Mouse (Mus musculus) thymus, postnatal 4 days (tissue): Measurements from ENCODE around the gene Scube2.
A peak's percentile ranks its signal among the peaks of the same experiment; 100 is the strongest.

Source experiments
- DNase-seq: peaks from one replicate; pipeline ENCODE4 v3.0.0; 2021

Gene Scube2

DNA sequence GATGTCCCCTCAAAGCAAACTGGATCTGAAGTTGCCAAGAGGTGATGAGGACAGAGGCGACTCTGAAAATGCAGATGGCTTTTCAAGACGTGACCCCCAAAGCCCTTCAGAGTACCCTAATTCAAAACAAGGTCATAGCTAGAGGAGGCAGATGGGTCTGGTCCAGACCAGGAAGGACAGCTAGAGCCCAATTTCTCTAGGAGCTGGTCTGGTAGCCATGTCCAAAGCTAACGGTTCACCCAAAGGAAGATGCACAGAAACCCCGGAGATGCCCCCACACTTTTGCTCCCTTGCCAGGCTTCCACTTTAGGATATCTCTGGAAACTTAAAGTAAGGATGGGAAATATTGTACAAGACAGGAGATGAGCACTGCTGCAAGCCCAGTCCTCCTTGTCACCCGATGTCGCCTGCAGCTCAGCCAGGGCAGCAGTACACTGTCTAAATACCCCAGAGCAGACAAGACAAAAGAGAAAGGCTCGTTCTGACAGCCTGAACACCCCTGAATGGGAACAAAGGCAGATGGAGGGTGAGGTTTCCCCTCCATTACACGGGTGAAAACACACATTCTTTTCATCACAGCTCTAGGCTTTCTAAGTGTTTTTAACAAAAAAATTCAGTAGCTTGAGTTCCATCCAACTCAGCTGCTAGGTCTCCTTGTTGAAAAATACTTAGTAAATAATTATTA lies 15.6 kb downstream of the Scube2 start:
- DNase-seq, result no peak

DNA sequence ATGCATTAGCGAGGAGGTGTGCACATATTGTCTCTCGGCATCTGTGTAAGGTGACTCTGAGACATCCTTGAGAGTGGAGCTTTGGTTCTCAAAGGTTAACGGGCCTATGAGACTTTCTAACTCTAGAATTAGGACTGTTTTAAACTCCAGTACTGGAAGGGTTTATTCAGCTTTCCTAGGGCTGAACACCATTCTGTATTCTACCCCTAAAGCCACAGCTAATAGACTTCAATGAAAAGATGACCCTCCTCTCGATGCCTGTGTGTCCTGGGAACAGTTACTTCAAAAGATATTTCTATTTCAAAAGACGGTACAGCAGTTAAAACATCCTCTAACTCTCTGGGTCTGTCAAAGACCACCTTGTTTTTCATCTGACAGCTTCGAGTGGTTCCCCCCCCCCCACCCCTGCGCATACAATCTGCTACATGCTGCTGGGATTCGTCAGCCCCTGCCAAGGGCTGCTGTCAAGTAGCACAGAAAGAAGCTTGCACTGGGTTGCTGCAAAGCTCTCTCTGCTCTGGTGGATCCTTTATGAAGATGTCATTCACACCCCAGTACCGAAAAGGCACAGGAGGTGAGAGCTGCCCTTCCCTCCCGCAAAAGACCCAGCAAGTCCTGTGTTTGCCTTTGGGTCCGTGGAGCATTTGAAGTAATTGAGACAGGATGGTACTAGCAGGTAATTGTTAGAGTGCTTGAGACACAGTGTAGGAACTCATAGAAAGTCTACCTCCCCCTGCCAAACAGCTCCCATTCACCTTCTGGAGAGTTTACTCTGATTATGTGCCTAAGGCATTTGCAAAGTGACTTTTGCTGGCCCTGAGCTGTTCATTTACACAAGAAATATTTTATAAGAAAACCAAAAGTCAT lies 16.4 kb downstream of the Scube2 start:
- DNase-seq, result no peak

DNA sequence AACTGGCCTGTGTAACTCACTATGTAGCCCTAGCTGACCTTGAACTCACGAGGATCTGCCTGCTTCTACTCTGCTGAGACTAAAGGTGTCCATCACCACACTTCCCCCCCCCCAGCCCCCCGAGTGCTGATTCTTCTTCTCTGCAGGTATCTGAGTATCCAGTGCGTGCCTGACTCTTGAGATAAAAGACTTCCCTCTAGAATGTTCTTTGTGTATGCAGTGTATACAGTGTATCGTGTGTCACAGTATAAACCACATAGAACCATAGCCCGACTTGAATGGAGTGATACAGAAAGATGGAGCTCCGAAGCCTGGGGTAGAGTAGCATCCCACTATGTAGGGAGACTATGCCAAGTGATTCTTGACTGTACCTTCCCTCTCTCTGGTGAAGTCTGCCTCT lies 21.4 kb downstream of the Scube2 start:
- DNase-seq, result no peak

DNA sequence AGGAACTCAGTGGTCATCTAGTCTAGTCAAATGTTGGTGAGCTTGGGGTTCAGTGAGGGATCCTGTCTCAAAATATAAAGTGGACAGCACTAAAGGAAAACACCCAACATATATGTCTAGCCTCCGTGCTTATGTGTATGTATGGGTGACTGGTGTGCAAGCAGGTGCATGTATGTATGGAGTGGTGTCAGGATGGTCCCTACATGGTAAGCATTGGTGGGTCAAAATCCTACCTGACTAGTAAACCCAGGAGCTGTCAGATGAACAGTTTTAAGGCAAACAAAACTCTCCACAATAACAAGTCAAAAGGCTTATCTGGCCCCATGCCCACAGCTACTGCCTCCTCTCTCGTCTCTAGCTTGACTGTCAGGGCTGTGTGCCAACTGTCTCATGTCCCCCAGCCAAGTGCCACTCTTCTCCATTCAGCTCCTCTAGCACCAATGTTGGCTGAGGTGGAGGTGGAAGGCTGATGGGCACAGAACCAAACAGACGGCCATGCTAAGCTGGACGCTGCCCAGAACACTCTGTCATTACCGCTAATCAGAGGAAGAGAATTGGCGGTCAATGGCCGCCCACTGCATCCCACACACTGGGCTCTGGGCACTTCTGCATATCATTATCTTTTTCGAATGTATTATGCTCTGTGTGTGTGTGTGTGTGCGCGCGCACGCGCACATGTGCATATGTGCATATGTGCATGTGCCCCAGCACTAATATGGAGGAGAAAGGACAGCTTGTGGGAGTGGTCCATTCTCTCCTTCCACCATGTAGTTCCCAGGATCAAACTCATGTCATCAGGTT lies 23.7 kb downstream of the Scube2 start:
- DNase-seq, result no peak

DNA sequence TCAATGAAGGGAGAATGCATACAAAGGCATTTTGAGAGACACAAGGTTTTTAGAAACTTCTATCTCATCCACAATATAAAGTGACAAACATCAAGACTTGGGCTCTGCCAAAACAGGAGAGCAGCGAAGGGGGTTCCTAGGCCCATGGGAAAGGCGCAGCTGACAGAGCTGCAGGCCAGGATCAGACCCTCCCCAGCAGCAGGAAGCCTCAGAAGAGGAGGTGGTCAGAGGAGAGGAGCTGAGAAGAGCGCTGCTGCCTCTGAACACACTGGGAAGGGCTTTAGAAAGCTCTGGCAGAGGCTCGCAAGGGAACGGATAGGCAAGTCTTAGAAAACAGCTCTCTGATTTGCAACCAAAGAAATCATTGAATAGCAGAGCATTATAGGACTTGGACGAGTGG lies 24.4 kb downstream of the Scube2 start:
- no peak for DNase-seq

DNA sequence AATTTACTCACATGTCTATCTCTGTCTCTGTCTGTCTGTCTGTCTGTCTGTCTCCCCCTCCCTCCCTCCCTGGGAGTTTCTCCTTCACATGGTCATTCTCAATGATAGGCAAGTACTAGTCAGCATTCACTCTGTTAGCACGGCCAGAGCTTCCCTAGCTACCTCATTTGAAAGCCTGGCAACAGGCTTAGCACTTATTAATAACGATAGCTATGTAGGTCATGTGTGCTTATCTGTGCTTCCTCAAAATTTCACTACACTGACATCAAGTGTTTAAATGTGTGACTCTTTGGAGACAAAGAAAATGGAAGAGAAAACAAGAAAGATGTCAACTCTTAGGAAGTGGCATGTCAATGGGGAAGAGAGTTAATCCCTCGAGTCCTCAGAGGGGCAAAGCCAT lies 26.9 kb downstream of the Scube2 start:
- no peak for DNase-seq

DNA sequence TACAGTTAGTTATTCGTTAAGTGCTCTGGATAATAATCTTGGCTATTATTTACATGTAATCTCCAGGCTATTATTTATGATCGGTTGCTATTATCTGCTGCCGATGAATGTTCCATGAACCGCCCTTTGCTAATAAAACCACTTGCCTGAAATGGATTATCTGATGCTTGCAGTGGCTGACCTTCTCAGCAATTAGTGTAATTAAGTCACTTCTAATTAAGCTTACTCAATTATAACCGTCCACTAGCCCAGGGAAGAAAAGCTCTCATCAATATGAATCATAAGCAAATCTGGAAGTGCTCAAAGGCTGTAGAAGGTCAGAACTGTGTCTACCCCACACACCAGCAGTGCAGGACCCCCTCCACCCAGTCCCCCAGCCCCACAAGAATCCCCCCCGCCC lies 27.8 kb downstream of the Scube2 start:
- DNase-seq, result no peak

DNA sequence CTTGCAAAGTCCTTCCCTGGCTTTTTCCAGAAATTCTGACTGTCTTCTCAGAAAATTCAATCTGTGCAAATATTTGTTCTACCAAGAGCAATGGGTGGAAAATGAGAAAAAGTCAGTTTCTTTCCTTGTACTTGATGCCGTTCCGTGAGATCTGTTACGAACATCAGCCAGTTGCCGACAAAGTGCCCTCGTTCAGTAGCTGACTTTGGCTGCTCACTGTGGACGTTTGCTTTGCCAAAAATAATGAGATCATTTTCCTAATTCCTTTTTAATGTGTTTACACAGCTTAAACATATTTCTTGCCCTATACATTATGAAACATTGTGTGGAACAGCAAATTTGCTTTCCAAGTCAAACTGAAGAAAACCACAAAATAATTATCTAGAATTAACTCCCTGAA lies 30.6 kb downstream of the Scube2 start:
- DNase-seq, result no peak

DNA sequence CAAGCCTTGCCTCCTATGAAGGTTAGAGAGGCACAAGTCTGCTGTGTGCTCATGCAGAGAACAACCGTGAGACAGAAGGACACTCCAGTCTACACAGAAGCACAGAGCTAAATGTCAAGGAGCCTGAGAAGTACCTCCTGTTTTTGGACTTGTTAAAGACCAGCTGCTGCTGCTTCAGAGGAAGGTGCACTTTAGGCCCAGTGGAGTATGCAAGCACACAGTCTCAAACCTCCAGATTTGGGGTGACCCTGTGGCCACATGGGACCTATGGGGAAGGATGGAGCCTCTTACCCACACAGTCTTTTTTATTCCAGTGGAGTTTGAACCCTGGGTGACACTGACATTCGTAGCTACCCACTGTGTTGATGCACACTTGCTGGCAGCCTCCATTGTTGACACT lies 34.1 kb downstream of the Scube2 start:
- no peak for DNase-seq

DNA sequence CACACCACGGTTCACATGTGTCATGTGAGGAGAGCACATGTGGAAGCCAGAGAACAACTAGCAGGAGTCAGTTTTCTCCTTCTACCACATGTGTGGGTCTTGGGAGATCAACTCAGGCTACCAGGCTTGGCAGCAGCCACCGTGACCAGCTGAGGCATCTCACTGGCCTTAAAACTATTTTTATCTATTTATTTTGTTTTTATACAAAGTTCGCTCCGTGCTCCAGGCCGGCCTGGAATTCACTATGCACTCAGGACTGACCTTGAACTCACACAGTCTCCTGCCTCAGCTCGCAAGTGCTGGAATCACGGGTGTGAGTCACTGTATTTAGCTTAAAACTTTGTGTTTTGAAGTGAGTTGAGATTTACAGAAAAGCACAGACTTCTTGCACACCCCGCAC lies 38.6 kb downstream of the Scube2 start:
- DNase-seq, result no peak

DNA sequence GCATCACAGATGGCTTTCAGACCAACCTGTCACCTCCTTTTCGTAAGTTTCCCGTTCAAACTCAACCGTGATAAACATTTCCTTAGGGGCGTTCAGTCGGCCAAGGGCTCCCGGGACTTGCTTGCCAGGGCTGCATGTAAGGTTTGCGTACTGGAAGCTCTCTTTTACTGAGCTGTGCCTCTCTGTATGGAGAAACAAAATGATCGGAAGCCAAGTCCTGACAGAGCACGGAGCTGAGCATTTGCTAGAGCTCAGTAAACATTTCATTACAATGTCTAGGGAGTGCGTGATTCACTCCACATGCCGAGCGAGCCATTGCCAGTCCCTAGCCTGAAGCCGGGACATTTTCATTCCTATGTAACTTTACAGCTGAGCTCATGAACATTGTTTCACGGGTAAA lies 40.2 kb downstream of the Scube2 start:
- no peak for DNase-seq

DNA sequence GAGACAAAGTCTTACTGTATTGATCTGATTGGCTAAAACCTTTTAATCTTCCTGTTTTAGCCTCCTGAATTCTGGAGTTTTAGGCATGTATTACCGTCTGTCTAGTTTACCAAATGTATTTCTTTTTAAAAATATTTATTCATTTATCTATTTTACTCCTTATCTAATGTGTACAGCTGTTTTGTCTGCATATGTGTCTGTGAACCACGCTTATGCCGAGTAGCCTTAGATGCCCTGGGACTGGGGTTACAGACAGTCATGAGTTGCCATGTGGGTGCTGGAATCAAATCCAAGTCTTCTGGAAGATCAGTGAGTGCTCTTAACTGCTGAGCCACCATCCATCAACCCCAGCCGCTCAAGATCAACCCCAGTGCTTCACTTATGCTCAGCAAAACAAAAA lies 46.9 kb downstream of the Scube2 start:
- no peak for DNase-seq

DNA sequence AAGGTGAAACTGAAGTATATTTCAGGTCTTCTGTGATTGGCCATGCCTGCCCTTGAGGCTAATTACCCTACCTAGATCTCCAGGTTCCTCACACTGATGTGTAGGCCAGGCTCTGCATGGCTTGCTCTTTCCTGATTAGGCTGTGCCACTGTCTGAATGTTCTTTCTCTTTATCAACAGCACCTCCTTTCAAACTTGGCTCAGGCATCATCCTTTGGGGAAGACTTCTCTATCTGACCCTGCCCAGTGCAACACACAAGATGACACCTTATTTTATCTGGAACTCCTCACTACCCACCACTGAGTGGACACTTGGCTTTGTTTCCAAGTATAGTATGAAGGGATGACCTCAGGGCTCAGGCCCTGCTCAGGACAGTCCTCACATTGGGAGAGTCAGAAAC lies 47.5 kb downstream of the Scube2 start:
- no peak for DNase-seq

DNA sequence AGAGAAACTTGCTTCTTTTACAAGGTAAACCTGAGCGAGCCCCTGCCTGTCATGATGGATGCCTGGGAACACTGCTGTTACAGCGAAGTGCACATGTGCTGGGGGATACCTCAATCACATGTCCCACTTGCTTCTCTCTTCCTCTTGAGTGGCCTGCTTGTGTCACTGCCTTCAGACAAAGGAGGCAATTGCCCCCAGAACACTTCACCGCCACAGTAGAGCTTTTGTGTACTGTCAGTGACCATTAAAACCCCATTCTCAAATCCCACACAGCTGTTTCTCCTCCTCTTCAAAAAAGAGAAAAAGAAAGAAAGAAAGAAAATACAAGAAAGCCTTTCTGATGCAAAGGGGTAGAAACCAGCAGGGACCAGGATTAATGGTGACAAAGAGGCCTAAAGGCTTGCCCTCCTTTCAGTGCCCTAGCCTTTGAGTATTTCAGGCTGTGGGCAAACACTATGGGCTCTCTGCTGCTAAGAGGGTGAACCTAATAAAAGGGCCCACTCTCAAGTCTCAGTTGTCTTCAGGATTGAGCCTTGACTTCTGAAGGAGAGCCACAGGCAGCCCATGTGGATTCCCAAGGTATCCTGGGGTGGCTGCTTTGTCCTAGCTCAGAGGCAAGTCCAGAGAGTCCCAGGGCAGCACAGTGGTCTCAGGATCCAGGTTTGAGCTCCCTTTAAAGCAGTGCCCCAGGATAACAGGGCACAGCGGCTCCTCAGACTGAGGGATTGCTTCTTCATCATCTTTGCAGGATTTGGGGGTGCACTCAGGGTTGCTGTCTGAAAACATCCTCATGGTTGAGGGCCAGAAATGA lies 51.9 kb downstream of the Scube2 start:
- no peak for DNase-seq

DNA sequence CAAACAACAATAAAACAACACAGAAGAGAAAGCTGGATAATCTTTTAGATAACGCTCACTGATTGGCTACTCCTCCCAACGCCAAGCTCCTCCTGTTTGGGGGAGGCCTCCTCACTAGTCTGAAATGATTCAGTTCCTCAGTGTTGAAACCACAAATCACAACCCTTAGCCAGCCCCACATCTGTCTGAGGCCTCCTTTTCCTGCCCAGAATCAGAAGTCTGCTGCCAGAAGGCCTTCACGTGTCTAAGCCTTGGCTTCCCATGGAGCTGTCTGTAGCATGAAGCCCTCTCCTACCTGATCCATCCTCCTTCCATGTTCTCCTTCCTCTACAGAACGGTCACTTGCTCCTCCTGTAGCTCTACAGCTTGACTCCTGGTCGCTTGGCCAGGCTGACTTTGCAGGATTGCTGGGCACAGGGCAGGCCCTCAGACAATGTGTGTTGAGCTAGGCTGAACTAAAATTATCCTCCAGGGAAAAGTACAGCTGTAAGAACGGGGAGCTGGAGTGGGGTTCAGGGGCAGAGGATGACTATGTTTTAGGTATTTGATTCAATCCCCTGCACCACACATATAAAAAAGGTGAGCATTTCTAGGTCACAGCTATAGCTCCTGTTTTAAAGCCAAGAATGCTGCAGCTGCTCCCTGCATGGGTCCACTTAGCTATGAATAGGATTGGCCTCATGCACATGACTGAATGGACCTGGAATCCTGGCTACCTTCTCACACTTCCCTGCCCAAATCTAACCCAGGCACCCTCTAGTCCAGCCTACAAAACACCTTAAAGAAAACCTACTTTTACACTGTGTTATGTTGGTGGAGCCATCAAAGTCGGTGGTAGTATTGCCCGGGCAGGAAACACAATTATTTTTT lies 57.6 kb downstream of the Scube2 start:
- DNase-seq, result no peak

DNA sequence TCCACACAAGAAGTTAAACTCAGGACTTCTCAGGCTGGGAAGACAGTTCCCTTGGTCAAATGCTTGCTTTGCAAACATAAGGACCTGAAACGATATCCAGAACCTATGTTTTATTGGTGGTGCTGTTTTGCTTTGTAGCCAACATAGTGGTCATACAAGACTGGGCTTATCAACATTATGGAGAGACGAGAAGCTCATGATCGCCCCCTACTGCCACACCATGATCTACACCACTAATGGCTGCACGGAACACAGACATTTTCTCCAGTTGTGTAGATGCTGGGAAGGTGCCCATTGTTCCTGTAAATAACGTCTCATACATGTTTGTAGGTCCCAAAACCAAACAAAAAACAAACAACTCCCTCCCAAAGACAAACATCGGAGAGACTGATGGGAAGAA lies 60.6 kb downstream of the Scube2 start:
- peak; percentile 63 for DNase-seq

DNA sequence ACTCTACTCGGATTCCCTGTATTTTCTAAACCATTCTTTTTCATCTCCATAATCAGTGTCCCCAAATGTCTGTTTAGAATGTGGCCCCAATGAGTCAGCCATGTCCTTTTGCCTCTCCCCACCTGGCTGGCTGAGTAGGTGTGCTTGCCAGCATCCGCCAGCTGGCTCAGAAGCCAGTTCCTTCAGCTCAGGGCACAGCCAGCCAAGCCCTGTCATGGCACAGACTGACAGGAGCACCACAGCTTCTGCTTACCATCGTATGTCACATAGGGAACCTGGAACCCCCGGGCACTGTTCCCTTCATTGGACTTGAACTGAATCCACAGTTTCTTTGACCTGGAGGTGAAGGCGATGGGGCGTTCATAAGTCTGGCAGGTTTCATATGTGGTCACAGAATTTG lies 61.1 kb downstream of the Scube2 start:
- no peak for DNase-seq

DNA sequence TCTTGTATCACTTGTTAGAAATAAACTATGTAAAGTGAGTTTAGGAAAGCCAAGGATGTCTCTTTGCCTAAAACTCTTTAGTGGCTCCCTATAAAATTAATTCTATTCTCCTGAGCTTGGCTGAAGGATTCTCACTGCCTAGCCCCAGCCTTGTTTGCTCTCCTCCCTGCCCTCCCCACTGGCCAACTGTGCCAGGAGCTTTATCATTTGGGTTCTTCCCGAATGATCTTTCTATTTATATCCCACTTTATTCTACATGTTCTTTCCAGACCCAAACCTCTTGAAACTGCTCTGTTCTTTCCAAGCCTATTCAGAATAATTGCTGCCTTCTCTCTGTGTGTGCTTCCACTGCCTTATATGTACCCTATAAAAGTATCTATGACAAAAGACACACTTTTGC lies 62.0 kb downstream of the Scube2 start:
- DNase-seq, result no peak

DNA sequence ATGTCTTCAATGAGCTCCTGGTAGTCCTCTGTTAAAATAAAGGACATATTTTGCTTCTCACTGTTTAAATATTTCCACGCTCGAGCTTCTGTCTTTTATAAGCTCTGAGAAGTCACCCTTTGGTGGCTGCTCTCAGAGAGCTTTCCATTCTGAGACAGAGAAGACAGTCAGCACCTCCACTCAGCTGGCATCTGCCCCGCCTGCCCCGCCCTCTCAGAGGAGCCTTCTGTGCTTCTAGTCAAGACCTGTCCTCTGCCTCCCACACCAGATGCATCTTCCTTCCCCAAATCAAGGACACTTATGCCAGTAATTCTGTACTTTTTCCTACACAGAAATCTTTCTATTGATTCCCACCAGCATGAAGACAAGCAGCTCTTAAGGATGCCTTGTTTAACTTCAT lies 64.9 kb downstream of the Scube2 start:
- no peak for DNase-seq

DNA sequence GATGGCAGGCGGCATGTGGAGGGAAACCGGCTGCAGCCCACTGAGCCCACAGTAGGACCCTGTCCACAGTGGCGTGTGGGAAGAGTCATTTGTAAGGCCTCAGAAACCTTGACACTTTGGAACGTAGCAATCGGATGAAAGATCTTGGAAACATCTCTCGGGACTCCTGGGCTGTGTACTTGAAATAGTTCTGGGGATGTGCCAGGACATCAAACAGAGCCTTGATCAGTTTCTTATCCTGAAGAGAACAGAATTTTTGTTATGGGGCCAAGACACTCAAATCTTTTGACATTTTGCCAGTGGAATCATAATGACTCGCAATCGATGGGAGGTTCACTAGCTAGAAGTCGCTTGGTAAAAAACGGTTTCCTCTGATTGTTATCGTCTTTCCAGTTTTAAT lies 66.3 kb downstream of the Scube2 start:
- DNase-seq, result no peak

DNA sequence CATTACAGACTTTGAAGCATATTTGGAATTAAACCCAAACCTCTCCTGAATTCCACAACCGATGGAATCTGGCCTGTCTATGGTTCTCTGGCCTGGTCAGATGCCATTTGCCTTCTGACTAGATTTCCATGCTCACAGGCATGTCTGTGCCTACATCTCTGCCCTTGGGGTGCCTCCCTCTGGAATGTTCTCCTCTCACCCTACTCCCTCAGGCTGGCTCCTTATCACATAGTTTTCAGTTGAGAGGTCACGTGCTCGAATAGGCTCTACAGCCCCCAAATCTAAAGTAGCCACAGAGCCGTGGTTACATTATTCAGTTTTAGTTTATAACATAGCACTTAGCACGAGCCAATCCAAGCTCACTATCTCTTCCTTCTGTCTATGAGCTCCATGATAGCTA lies 69.9 kb downstream of the Scube2 start:
- no peak for DNase-seq

DNA sequence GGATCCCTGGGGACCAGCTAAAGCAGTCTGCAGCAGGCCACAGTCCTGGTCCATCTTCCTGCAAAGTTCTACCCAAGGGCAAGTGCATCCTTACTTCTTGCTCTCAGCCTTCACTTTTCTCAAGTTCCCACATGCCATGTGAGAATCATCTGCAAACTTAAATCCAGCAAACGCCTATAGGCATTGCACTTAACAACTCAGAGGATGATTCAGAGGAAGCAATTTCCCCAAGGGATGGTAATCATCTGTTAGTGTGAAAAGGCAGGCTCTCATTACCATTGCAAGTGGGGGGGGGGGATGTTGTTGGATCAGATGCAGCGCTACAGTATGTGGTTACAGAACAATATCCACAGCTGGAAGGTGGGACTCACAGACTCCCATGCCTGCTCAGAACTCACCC lies 70.9 kb downstream of the Scube2 start:
- DNase-seq, result no peak
